8 mouse cellular contexts compared by ENCODE assay signal in the genomic region with DNA sequence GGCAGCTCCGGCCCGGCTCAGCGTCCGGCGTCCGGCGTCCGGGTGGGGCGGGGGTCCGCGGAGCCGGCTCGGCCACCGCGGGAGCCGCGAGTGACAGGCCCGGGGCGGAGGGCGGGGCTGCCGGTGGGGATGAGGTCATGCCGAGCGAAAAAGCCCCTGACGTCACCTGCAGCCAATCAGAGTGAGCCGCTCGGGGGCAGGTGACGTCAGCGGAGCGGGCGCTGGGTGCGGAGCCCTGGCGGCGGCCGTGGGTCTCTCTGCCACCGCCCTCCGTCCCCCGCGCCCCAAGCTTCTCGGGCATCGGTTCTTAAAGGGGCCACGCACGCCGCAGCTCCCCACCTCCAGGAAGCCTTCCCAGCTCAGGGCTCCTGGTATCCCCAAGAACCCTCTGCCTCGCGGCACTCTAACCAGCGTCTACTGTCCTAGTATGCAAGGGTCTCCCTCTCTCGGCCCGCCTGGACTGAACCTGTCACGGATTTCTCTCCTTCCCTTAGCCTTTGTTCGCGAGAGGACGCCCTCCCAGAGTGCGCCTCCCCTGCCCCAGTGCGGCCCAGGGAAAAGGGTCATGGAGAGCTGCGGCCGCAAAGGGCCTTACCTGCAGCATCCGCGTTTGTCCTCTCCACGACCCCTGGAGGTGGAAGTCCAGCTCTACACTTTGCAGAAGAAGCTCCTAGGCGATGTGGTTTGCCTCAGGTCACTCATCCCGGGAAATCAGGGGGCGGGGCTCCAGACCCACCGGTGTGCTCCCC. TPM values are rescaled to one million over a fixed set of nuclear protein-coding genes. Genes with fewer than 3 reads are reported as not detected.
DNase-seq lines count a peak whose midpoint lies in the region; ATAC-seq and TF ChIP-seq lines count a peak whose summit lies in the region.

A gene (minus strand): TSS at position 661 of the 749 bp plus-strand sequence.

- DNase-seq in MEL (ENCODE audit: low read depth, low spot score): peak; percentile 79
- peak; percentile 98 for DNase-seq in cerebellum, adult 8-10 months
- DNase-seq in forelimb bud, embryonic 11.5 days (ENCODE audit: low read depth, low spot score): peak; percentile 85
- DNase-seq in heart, postnatal 4 days: peak; percentile 97
- DNase-seq in layer of hippocampus, adult 2 months (ENCODE audit: low spot score in 2 of 2): peak; percentile 92 to 95
- peak; percentile 91 for DNase-seq in lung, adult 2 months
- peak; percentile 93 for DNase-seq in testis, postnatal 10 days (ENCODE audit: low spot score)

- H3K9me3 ChIP-seq in MEL (replicated peaks; ENCODE audit: insufficient read depth, low read length): no peaks in the 10 kb centered on the region
- no peaks in the 10 kb centered on the region for H3K9me3 ChIP-seq in neural tube, embryonic 15.5 days (replicated peaks)

- peaks cover 0 to 3% of the 10 kb centered on the region in 2 experiments; a peak in 1 of 4 replicates for H3K4me1 ChIP-seq in MEL (ENCODE audit: control insufficient read depth in 1 of 2, insufficient read depth in 2 of 2, low read length in 2 of 2)
- peaks cover 5% of the 10 kb centered on the region for H3K4me1 ChIP-seq in lung, adult 2 months (ENCODE audit: control insufficient read depth, insufficient read depth, low read length)
- H3K4me1 ChIP-seq in neural tube, embryonic 15.5 days: peaks cover 55% of the 10 kb centered on the region

- peaks cover 10 to 20% of the 10 kb centered on the region in 2 experiments for H3K27me3 ChIP-seq in MEL (ENCODE audit: control insufficient read depth in 1 of 2, insufficient read depth in 2 of 2, low read length in 2 of 2)
- 0 out of 2 replicates have a peak, but pooled peaks cover 2% of the 10 kb centered on the region for H3K27me3 ChIP-seq in neural tube, embryonic 15.5 days (replicated peaks)

- H3K4me2 ChIP-seq in neural tube, embryonic 15.5 days: peak within 1 kb of the TSS; percentile 95

- no peak within 1 kb of the TSS for H3K27ac ChIP-seq in MEL (ENCODE audit: control insufficient read depth, low read depth, low read length)
- H3K27ac ChIP-seq in layer of hippocampus, adult 2 months: peak within 1 kb of the TSS; percentile 99
- peak within 1 kb of the TSS; percentile 93 for H3K27ac ChIP-seq in neural tube, embryonic 15.5 days (replicated peaks)

- H3K9ac ChIP-seq in MEL (ENCODE audit: control insufficient read depth, low read depth, low read length, poor library complexity, severe bottlenecking): peak within 1 kb of the TSS; percentile 71
- peak within 1 kb of the TSS; percentile 96 for H3K9ac ChIP-seq in neural tube, embryonic 15.5 days (replicated peaks)

- peak; percentile 87 for ATAC-seq in neural tube, embryonic 15.5 days (ENCODE audit: low FRiP score)

- peak in 1 of 3 experiments; percentile 16; a peak in 1 of 6 replicates for TF ChIP-seq CTCF in MEL (IDR thresholded peaks at IDR 0.05 in 2 of 3, conservative IDR thresholded peaks at IDR 0.05 in 1 of 3; ENCODE audit: control insufficient read depth in 1 of 3, insufficient read depth in 1 of 3, low read depth in 2 of 3, low read length in 3 of 3, poor library complexity in 1 of 3, severe bottlenecking in 1 of 3)
- peak; percentile 62 for TF ChIP-seq CTCF in layer of hippocampus, adult 2 months (conservative IDR thresholded peaks at IDR 0.05)
- TF ChIP-seq CTCF in lung, adult 2 months (IDR thresholded peaks at IDR 0.05; ENCODE audit: insufficient read depth, low read length): peak; percentile 39; the same call in 1 of the 2 replicates

- under 1% methylated on average over 58 of the region's 63 CpGs for WGBS in lung, adult 2 months
- WGBS in neural tube, embryonic 15.5 days: under 1% methylated on average over 55 of the region's 63 CpGs

- H3K79me2 ChIP-seq in MEL (ENCODE audit: control insufficient read depth, insufficient read depth, low read length, poor library complexity): no peaks in the 10 kb centered on the region

- no peak for TF ChIP-seq EP300 in MEL (IDR thresholded peaks at IDR 0.05; ENCODE audit: low read depth in 1 of 2, low read length in 2 of 2)

- TF ChIP-seq RAD21 in MEL (IDR thresholded peaks at IDR 0.05; ENCODE audit: low read depth, low read length): no peak

- no peaks in the 10 kb centered on the region; a peak in 1 of 4 replicates for H3K36me3 ChIP-seq in MEL (ENCODE audit: control insufficient read depth in 1 of 2, insufficient read depth in 2 of 2, low read length in 2 of 2)
- no peaks in the 10 kb centered on the region for H3K36me3 ChIP-seq in neural tube, embryonic 15.5 days

- no peak for TF ChIP-seq POLR2A in MEL (IDR thresholded peaks at IDR 0.05; ENCODE audit: control insufficient read depth in 1 of 2, insufficient read depth in 1 of 2, low read depth in 1 of 2, low read length in 2 of 2, poor library complexity in 1 of 2)
- TF ChIP-seq POLR2A in lung, adult 2 months (IDR thresholded peaks at IDR 0.05; ENCODE audit: borderline replicate concordance, extremely low read depth, low read depth, low read length): no peak

- H3K4me3 ChIP-seq in MEL (ENCODE audit: control insufficient read depth in 1 of 2, insufficient read depth in 1 of 2, low read depth in 2 of 2, low read length in 2 of 2): peak within 1 kb of the TSS; percentile 52 to 62; a peak in 3 of 4 replicates
- H3K4me3 ChIP-seq in layer of hippocampus, adult 2 months: peak within 1 kb of the TSS; percentile 93
- peak within 1 kb of the TSS; percentile 63 for H3K4me3 ChIP-seq in lung, adult 2 months (replicated peaks; ENCODE audit: extremely low read depth, low read depth, low read length)
- peak within 1 kb of the TSS; percentile 70 for H3K4me3 ChIP-seq in neural tube, embryonic 15.5 days (replicated peaks)

TF ChIP-seq in MEL, 35 proteins besides CTCF, POLR2A, EP300 and RAD21:
- TF ChIP-seq SIN3A (IDR thresholded peaks at IDR 0.05; ENCODE audit: low read length) (no peak), TAL1 (IDR thresholded peaks at IDR 0.05; ENCODE audit: low read length) (no peak), MYC (IDR thresholded peaks at IDR 0.05; ENCODE audit: low read depth, low read length) (no peak), ETS1 (IDR thresholded peaks at IDR 0.05; ENCODE audit: low read depth, low read length) (peak; percentile 83), USF1 (IDR thresholded peaks at IDR 0.05; ENCODE audit: low read depth, low read length) (peak; percentile 46; the same call in 1 of the 2 replicates), MAZ (IDR thresholded peaks at IDR 0.05; ENCODE audit: low read depth, low read length) (no peak; the same call in 1 of the 2 replicates), ZKSCAN1 (IDR thresholded peaks at IDR 0.05; ENCODE audit: low read depth, low read length) (no peak), KAT2A (conservative IDR thresholded peaks at IDR 0.05; ENCODE audit: low read depth, low read length) (no peak), ZNF384 (IDR thresholded peaks at IDR 0.05; ENCODE audit: low read depth, low read length) (no peak)

RNA-seq across cellular contexts. Expression of the gene that starts here (rescaled TPM):
- 0.20 and 0.23 TPM in 2 replicates for total RNA-seq in MEL (2012; rRNA removed)
- under 1 TPM in 1 of 2 experiments, not detected in 1; 0.31 TPM for polyA plus RNA-seq in MEL (2012; ENCODE audit: insufficient read depth in 1 of 2, insufficient read length in 2 of 2, low read depth in 1 of 2, low replicate concordance in 2 of 2, missing spikeins in 1 of 2)
- 10 to 100 TPM; 37.7 to 43.0 TPM for total RNA-seq in heart, postnatal 4 days (2021)
- total RNA-seq in layer of hippocampus, adult 2 months (2021): 100 to 1,000 TPM; 126 to 127 TPM
- polyA plus RNA-seq in lung, adult 2 months (2012; rRNA removed): 30.1 and 33.3 TPM in 2 replicates
- 110 and 132 TPM in 2 replicates for polyA plus RNA-seq in neural tube, embryonic 15.5 days (2015; fragmentation: Nextera tagmentation; extraction: Ambion mirVana)

Comparison
In these comparisons a context has a peak if more than half of its experiments do, and no peak if none do; other contexts are left out.
1. RNA of the gene that starts here (total RNA-seq): 126 to 127 TPM in layer of hippocampus, adult 2 months and 37.7 to 43.0 TPM in heart, postnatal 4 days; 0.20 to 0.23 TPM in MEL; every median in the first group is over 10 times any median in the second.
2. RNA of the gene that starts here (polyA plus RNA-seq): 110 to 132 TPM in neural tube, embryonic 15.5 days and 30.1 to 33.3 TPM in lung, adult 2 months; 0.31 TPM in MEL; every median in the first group is over 10 times any median in the second.
3. Peak in DNase-seq, H3K4me3 ChIP-seq and H3K9ac ChIP-seq in MEL; RNA of the gene not detected or under 1 TPM.
4. Peak in every context shown above with its lines, with median percentiles within 50 percentile points of each other: DNase-seq and H3K4me3 ChIP-seq.